Mouse (Mus musculus) midbrain, postnatal 0 days (tissue): ENCODE data around the gene Sycp2l. TPM values are rescaled to one million over a fixed set of nuclear protein-coding genes. Genes with fewer than 3 reads are reported as not detected.
A peak's percentile ranks its signal among the peaks of the same experiment; 100 is the strongest.
"Not testable (repeated sequence)": the region's sequence is repeated elsewhere in the genome, so short reads cannot be mapped to it uniquely, and the experiment has no call there.

Experiments used
- ATAC-seq: fragments of 200-750 bp; cut with Nextera tagmentation; 2 replicates; pipeline ENCODE4 v1.8.0; 2017; ENCODE audit warnings: moderate number of reproducible peaks, mild to moderate bottlenecking, moderate TSS enrichment, moderate library complexity; ENCODE audit not compliant: low FRiP score
- DNase-seq: peaks from one replicate; pipeline ENCODE4 v3.0.0-alpha.2; 2015; ENCODE audit warnings: low spot score
- H3K27ac ChIP-seq: fragments of 300-500 bp; sonication (generic); 2 replicates; pipeline ENCODE4 v1.5.1; 2014; ENCODE audit warnings: low read depth, mild to moderate bottlenecking, low read length, mixed read lengths
- H3K27me3 ChIP-seq: fragments of 300-500 bp; sonication (generic); 2 replicates; pipeline ENCODE4 v1.6.1; 2014; ENCODE audit warnings: low read length, control low read depth, mixed read lengths; ENCODE audit not compliant: insufficient read depth
- H3K36me3 ChIP-seq: fragments of 300-500 bp; sonication (generic); 2 replicates; pipeline ENCODE4 v1.6.1; 2014; ENCODE audit warnings: low read length, control low read depth, mixed read lengths; ENCODE audit not compliant: insufficient read depth
- H3K4me1 ChIP-seq: fragments of 300-500 bp; sonication (generic); 2 replicates; pipeline ENCODE4 v1.6.1; 2014; ENCODE audit warnings: mild to moderate bottlenecking, control low read depth, antibody characterized with exemption, low read length, mixed read lengths; ENCODE audit not compliant: insufficient read depth
- H3K4me2 ChIP-seq: fragments of 300-500 bp; sonication (generic); 2 replicates; pipeline ENCODE4 v1.6.1; 2014; ENCODE audit warnings: low read depth, mild to moderate bottlenecking, low read length, mixed read lengths; ENCODE audit not compliant: poor library complexity, severe bottlenecking
- H3K4me3 ChIP-seq: fragments of 300-500 bp; sonication (generic); 2 replicates; pipeline ENCODE4 v1.5.1; 2014; ENCODE audit warnings: low read depth, mild to moderate bottlenecking, low read length, moderate library complexity
- H3K9ac ChIP-seq: fragments of 300-500 bp; sonication (generic); replicated peaks from 2 replicates; pipeline ENCODE4 v1.6.1; 2014; ENCODE audit warnings: mild to moderate bottlenecking, low read length, moderate library complexity, mixed read lengths; ENCODE audit not compliant: poor library complexity, severe bottlenecking
- H3K9me3 ChIP-seq: fragments of 300-500 bp; sonication (generic); 2 replicates; pipeline ENCODE4 v1.6.1; 2016; ENCODE audit warnings: low read length, control low read depth
- CTCF ChIP-seq: IDR thresholded peaks from 2 replicates; pipeline ENCODE4 v1.5.1; 2016; ENCODE audit warnings: antibody characterized with exemption, mild to moderate bottlenecking
- WGBS: fragments of 180-500 bp; shearing (Covaris S2); extraction: QIAGEN DNeasy Blood & Tissue Kit; methylation state at CpG from one replicate; pipeline ENCODE4 v1.1.7; 2014; 5-methylcytosine and 5-hydroxymethylcytosine counted together
- polyA plus RNA-seq: library from polyadenylated mRNA; unstranded; fragments of >200 nt; fragmentation: Nextera tagmentation; extraction: Ambion mirVana; gene quantifications from 2 replicates; pipeline ENCODE4 v1.2.1, GENCODE M21; 2015
- total RNA-seq: library from RNA; depleted of rRNA; stranded (reverse); fragments of >200 nt; gene quantifications from 2 replicates; pipeline ENCODE4 v1.2.3, GENCODE M21; 2014

Sycp2l gene
- total and polyA plus RNA-seq, 2 experiments from 2014 or later = 0.16 TPM; not detected in 1

GRCm38 (mm10) chr13:41195640-41196333 is 81.7 kb downstream of the Sycp2l start:
- H3K27me3 ChIP-seq = no peaks in the 10 kb centered on the region
- no peak for DNase-seq
- TF ChIP-seq CTCF = no peak
- H3K27ac ChIP-seq = no peak overlapping the region
- no peak overlapping the region for H3K4me2 ChIP-seq
- no peak overlapping the region for H3K4me3 ChIP-seq
- H3K9ac ChIP-seq = no peak overlapping the region
- no peaks in the 10 kb centered on the region for H3K9me3 ChIP-seq
- peaks cover 22% of the 10 kb centered on the region; the same call in 1 of the 2 replicates for H3K36me3 ChIP-seq
- ATAC-seq = no peak
- H3K4me1 ChIP-seq = no peaks in the 10 kb centered on the region
- 74% methylated on average over 3 of the region's 3 CpGs for WGBS

- Histone ChIP-seq H3K27ac (no peak overlapping the region), H3K9ac (no peak overlapping the region), H3K9me3 (no peaks in the 10 kb centered on the region), H3K36me3 (peaks cover 7% of the 10 kb centered on the region; the same call in 1 of the 2 replicates), H3K27me3 (no peaks in the 10 kb centered on the region), H3K4me2 (no peak overlapping the region), H3K4me3 (no peak overlapping the region), H3K4me1 (no peaks in the 10 kb centered on the region)
- DNase-seq (peak; percentile 47), ATAC-seq (no peak)
- no peak for TF ChIP-seq CTCF
- 48% methylated on average over 2 of the region's 2 CpGs for WGBS
Measured at GRCm38 (mm10) chr13:41200861-41201260, 86.8 kb downstream of the Sycp2l start.

- H3K27me3 ChIP-seq = no peaks in the 10 kb centered on the region
- no peak overlapping the region for H3K9ac ChIP-seq
- no peak for TF ChIP-seq CTCF
- DNase-seq (peak; percentile 47), ATAC-seq (no peak)
- no peak overlapping the region for H3K27ac ChIP-seq
- no peaks in the 10 kb centered on the region for H3K4me1 ChIP-seq
- no peak overlapping the region for H3K4me2 ChIP-seq
- no peak overlapping the region for H3K4me3 ChIP-seq
- no peaks in the 10 kb centered on the region for H3K9me3 ChIP-seq
- WGBS = 49% methylated on average over 7 of the region's 7 CpGs
- no peaks in the 10 kb centered on the region for H3K36me3 ChIP-seq
Measured at GRCm38 (mm10) chr13:41203289-41203688, 89.2 kb downstream of the Sycp2l start.

- Histone ChIP-seq H3K4me2 (no peak overlapping the region), H3K4me1 (no peaks in the 10 kb centered on the region), H3K4me3 (no peak overlapping the region), H3K27me3 (no peaks in the 10 kb centered on the region), H3K9me3 (no peaks in the 10 kb centered on the region), H3K36me3 (no peaks in the 10 kb centered on the region), H3K9ac (no peak overlapping the region), H3K27ac (no peak overlapping the region)
- ATAC-seq = no peak
- no peak for TF ChIP-seq CTCF
- 63% methylated on average over 9 of the region's 9 CpGs for WGBS
- no peak for DNase-seq
Measured at GRCm38 (mm10) chr13:41203691-41204090, 89.6 kb downstream of the Sycp2l start.

- H3K9me3 ChIP-seq, DNase-seq, H3K27ac ChIP-seq, ATAC-seq, H3K36me3 ChIP-seq, H3K27me3 ChIP-seq, H3K4me1 ChIP-seq, H3K4me3 ChIP-seq, H3K9ac ChIP-seq, H3K4me2 ChIP-seq: not testable (repeated sequence)
Measured at GRCm38 (mm10) chr13:41205568-41205967, 91.5 kb downstream of the Sycp2l start.

- no peak for TF ChIP-seq CTCF
- H3K4me2 ChIP-seq = no peak overlapping the region
- no peaks in the 10 kb centered on the region for H3K36me3 ChIP-seq
- H3K9me3 ChIP-seq = no peaks in the 10 kb centered on the region
- H3K27me3 ChIP-seq = no peaks in the 10 kb centered on the region
- no peaks in the 10 kb centered on the region for H3K4me1 ChIP-seq
- DNase-seq = no peak
- no peak overlapping the region for H3K9ac ChIP-seq
- no peak overlapping the region for H3K4me3 ChIP-seq
- no peak for ATAC-seq
- WGBS = 87% methylated on average over 5 of the region's 5 CpGs
- no peak overlapping the region for H3K27ac ChIP-seq
Measured at GRCm38 (mm10) chr13:41206241-41206640, 92.1 kb downstream of the Sycp2l start.
